ENCODE assay signal across 9 mouse cellular contexts in the genomic region with DNA sequence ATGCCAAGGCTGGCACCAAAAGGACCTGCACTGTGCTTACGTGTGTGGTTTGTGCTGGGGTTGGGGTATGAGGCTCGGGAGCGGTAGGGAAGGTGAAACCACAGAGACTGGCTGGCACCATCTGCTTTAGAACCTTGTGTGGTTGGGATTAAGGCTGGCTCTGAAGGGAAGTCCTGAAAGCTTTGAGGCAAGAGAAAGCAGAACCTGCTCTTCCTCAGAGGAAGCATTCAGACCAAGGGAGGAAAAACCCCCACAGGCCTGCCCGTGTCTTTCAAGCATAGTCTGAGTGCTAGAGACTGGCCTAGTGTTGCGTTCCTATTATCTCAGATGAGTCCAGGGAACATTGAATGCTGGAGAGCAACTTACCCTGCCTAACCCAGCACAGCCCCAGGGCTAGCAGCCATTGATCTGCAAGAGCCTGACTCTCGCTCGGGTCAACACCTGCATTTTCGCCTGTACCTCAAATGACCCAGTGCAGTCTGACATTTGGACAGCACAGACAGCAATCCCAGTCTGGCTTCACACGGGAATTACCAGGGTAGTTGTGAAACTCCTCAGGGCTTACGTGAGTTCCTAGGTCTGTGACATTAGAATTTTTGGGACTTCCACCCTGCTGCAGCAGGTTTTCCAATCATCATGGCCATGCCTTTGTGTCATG. TPM values are rescaled to one million over a fixed set of nuclear protein-coding genes. Genes with fewer than 3 reads are reported as not detected.
A peak's percentile ranks its signal among the peaks of the same experiment; 100 is the strongest.
DNase-seq lines count a peak whose midpoint lies in the region; ATAC-seq and TF ChIP-seq lines count a peak whose summit lies in the region.
"Had no signal": no experiment of that assay in that cellular context is flagged by ENCODE, and none has a peak within 500 bp of the region (broad histone marks: within the 10 kb centered on the region; RNA-seq: fewer than 3 reads in every experiment).

No protein-coding gene starts in this region.

- no peak overlapping the region for H3K4me2 ChIP-seq in midbrain, embryonic 13.5 days (replicated peaks)

- H3K27ac ChIP-seq in kidney, adult 2 months (ENCODE audit: insufficient read depth, low read depth, low read length): peak overlapping the region; percentile 95; the same call in 1 of the 2 replicates
- peak overlapping the region; percentile 67; the same call in 1 of the 2 replicates for H3K27ac ChIP-seq in midbrain, embryonic 13.5 days

- H3K9ac ChIP-seq in midbrain, embryonic 13.5 days (replicated peaks): no peak overlapping the region

- H3K9me3 ChIP-seq in midbrain, embryonic 13.5 days: no peaks in the 10 kb centered on the region

- peaks cover 36% of the 10 kb centered on the region for H3K4me1 ChIP-seq in kidney, adult 2 months (ENCODE audit: control insufficient read depth, insufficient read depth, low read length)
- peaks cover 16% of the 10 kb centered on the region for H3K4me1 ChIP-seq in midbrain, embryonic 13.5 days (replicated peaks)

- 47% methylated on average over 10 of the region's 10 CpGs for WGBS in kidney, adult 2 months
- WGBS in midbrain, embryonic 13.5 days: 91% methylated on average over 10 of the region's 10 CpGs

- peak overlapping the region; percentile 62 for H3K4me3 ChIP-seq in kidney, adult 2 months (ENCODE audit: insufficient read depth, low read depth, low read length)
- H3K4me3 ChIP-seq in midbrain, embryonic 13.5 days (replicated peaks): no peak overlapping the region

- ATAC-seq in midbrain, embryonic 13.5 days: no peak; the same call in 1 of the 2 replicates
- no peak for ATAC-seq in CD4-positive, CD25-positive, alpha-beta regulatory T cell, adult 4 months

- no peak for DNase-seq in kidney, adult 2 months
- no peak for DNase-seq in kidney, postnatal 36 days
- DNase-seq in ZHBTc4 (ENCODE audit: low read depth, low spot score): peak; percentile 33
- peak; percentile 22 for DNase-seq in heart, postnatal 25 days (ENCODE audit: low spot score)
- DNase-seq in adrenal gland, postnatal 14 days: no peak
- DNase-seq in cerebellum, postnatal 14 days: no peak

- no peaks in the 10 kb centered on the region for H3K36me3 ChIP-seq in kidney, adult 2 months (ENCODE audit: control insufficient read depth, insufficient read depth, low read length)
- no peaks in the 10 kb centered on the region for H3K36me3 ChIP-seq in midbrain, embryonic 13.5 days

- TF ChIP-seq CTCF in kidney, adult 2 months (conservative IDR thresholded peaks at IDR 0.05; ENCODE audit: insufficient read depth, insufficient read length, low read depth, low read length): no peak

- H3K27me3 ChIP-seq in kidney, adult 2 months (replicated peaks; ENCODE audit: control insufficient read depth, insufficient read depth, low read length): no peaks in the 10 kb centered on the region
- H3K27me3 ChIP-seq in midbrain, embryonic 13.5 days: no peaks in the 10 kb centered on the region
- H3K27me3 ChIP-seq: Patski had no signal

- intact Hi-C loops in heart, postnatal 25 days (cut with DNase I): loop anchor here (5.0 kb wide), 2 partner anchors 51 to 146 kb away; a partner anchor contains a TSS

- TF ChIP-seq POLR2A in kidney, adult 2 months (IDR thresholded peaks at IDR 0.05; ENCODE audit: low read depth, low read length): no peak

RNA-seq across cellular contexts. Expression of a gene that starts 0.5 kb away (rescaled TPM):
- 88.1 and 90.1 TPM in 2 replicates for polyA plus RNA-seq in kidney, adult 2 months (2012; rRNA removed)
- total RNA-seq in heart, postnatal 25 days (2021): 10 to 100 TPM; 60.4 to 61.1 TPM
- polyA plus RNA-seq in midbrain, embryonic 13.5 days (2015; fragmentation: Nextera tagmentation; extraction: Ambion mirVana): 1.6 and 2.1 TPM in 2 replicates
- total RNA-seq in adrenal gland, postnatal 14 days (2021): 11.3 and 13.1 TPM in 2 replicates
- polyA plus RNA-seq in CD4-positive, CD25-positive, alpha-beta regulatory T cell, adult 4 months (2017; shearing (Covaris generic)): 10 to 100 TPM; 13.1 to 17.1 TPM

RNA-seq across cellular contexts. Expression of a gene that starts 51.6 kb away (rescaled TPM):
- polyA plus RNA-seq in kidney, adult 2 months (2012; rRNA removed): 1.1 TPM in 2 replicates
- total RNA-seq in heart, postnatal 25 days (2021): 10 to 100 TPM; 12.9 to 14.7 TPM
- polyA plus RNA-seq in midbrain, embryonic 13.5 days (2015; fragmentation: Nextera tagmentation; extraction: Ambion mirVana): 6.3 and 6.4 TPM in 2 replicates
- 11.2 and 12.6 TPM in 2 replicates for total RNA-seq in adrenal gland, postnatal 14 days (2021)
- polyA plus RNA-seq in CD4-positive, CD25-positive, alpha-beta regulatory T cell, adult 4 months (2017; shearing (Covaris generic)): 1 to 10 TPM; 3.2 to 6.2 TPM

Comparison
In these comparisons a context has a peak if more than half of its experiments do, and no peak if none do; other contexts are left out.
1. DNase-seq: peak in ZHBTc4 (single experiment) and heart, postnatal 25 days (single experiment); none in kidney, adult 2 months (single experiment), kidney, postnatal 36 days (0 of 2), adrenal gland, postnatal 14 days (single experiment) and cerebellum, postnatal 14 days (0 of 2).